Mouse (Mus musculus) right cerebral cortex, postnatal 25 days (tissue): ENCODE measurements around the gene Cdc37l1.

Experiments used
- DNase-seq: peaks from one replicate; pipeline ENCODE4 v3.0.0; 2022

Cdc37l1 gene

DNA sequence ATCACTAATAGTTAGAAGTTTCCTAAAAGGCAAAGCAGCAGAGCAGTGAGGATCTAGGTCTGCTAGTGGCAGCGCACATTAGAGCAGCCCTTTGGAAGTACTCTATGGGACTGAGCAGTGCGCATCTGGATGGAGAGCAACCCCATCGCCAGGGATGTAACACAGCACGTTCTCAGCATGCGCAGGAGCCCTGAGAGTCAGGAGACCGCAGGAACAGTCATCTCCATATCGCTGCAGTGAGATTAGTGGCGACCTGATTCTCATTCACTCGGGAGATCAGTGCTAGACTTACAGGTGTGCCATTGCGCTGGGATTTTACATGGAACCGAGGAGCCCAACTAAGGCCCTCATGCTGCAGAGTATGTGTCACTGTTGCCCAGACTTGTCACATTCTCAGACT, 18.9 kb downstream of the Cdc37l1 start:
- no peak for DNase-seq

DNA sequence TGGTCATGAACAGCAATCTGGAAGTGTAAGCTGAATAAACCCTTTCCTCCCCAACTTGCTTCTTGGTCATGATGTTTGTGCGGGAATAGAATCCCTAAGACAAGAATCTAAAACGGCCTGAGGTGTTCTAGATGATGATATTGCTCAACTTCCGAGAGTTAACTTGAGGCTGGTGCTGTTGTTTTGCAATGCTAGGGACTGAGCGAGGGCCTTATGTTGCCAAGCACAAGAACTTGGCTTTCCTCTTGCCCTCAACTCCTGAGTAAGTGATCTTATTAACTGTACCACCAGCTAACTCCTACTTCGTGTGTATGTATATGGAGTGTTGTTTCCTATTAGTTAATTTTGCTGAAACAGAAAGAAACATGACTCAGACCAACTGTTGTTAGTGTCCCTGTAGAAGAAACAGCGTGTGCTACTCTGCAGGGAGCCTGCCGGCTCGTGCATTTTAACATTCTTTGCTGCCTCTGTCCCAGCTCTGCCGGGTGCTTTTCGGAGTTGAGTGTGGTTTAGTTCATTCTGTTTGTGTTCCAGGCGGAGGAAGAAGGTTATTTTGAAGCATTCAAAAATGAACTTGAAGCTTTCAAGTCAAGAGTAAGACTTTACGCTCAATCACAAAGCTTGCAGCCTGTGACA, 21.3 kb downstream of the Cdc37l1 start:
- no peak for DNase-seq

DNA sequence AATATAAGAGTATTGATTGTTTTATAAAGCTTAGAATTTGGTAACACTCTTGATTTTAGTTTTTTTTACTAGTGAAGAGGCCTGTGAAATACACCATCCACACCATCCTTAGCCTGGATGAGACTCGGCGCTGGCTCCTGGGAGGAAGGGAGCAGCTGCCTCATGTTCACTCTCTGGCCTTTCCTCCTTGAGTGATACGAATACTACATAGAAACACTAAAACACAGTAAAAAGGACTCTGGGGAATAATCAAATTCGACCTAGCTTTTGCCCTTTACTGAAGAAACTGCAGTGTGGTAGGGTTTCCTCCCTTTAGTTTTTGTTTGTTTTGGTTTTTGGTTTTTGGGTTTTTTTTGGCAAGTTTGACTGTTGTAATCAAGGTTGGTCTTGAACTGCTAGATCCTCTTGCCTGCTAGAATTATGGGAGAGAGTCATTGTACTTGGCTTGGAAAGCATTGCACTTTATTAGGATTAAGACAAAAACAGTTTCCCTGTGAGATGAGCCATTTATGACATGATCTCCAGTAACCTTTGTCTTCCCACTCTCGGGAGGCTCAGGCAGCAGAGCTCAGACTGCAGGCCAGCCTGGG, 24.4 kb downstream of the Cdc37l1 start:
- no peak for DNase-seq

DNA sequence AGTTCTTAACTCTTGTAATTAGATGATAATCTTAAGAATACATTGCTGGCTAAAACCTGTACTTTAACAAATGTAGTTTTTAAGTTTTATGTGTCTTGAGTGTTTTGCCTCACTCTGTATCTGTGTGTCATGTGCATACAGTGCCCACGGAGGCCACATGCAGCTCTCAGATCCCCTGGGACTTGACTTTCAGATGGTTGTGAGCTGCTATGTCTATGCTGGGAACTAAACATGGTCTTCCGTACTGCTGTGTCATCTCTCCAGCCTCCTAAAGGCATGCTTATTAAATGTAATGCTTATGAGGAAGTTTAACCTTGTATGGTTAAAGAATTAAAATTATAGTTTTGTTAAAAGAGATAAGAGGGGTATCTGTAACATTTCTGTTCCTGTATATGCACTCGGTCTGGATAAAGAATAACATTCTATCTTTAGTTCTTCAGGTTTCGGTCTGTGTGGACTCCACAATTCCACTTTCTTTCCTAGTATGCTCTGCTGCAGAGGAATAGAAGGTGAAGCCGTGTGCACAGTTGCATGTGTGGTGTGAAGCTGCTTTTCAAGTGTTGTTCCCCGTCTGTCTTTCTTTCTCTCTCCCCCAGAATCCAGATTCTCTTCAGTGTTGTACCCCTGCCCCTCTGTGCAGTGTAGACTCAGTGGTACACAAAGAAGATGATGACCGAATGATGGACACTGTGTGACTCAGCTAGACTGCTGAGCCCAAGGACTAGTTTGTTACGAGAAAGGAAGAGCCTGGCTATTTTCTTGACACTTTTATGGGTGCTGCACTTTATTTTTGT, 25.5 kb downstream of the Cdc37l1 start:
- no peak for DNase-seq

DNA sequence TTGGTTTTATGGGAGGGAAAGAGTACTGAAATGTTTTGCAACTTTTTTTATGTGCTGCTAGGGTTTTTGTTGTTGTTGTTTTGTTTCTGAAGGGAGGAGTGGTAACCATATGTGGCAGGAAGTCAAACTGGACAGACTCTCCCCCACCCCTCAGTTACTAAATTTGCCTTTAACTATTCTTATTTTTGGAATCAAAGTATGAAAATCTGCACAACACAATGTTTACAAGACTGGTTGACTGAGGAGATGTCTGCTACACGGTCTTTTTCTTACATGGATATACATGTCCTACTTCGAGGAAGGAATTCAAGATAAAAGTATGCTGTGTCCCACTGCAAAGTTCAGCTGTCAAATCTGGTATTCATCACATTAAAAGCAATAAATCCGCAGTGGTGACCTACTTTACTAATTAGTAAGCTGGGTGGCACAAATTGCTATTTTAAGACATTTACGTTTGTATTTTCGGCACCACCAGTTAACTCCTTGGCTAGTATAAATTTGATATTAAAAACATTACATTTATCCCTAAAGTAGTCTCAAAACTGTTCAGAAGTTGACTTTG, 26.1 kb downstream of the Cdc37l1 start:
- DNase-seq: no peak

DNA sequence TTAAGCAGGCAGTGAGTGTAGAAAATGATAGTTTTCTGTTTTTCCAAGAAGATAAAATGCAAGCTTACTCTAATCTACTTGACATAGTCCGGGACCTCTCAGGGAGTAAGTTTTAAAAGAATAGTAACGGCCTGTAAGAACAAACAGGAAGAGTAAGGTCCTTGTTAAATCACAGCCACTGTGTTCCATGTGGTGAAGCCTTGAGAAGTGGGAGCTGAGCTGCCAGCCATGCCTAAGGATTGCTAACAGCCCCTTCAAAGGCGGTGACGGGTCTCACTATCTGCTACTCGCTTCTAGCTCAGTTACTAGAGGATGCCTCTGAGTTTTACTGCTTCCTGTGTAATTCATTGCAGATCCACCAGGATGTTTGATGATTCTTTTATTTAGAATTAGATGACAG, 26.6 kb downstream of the Cdc37l1 start:
- no peak for DNase-seq

DNA sequence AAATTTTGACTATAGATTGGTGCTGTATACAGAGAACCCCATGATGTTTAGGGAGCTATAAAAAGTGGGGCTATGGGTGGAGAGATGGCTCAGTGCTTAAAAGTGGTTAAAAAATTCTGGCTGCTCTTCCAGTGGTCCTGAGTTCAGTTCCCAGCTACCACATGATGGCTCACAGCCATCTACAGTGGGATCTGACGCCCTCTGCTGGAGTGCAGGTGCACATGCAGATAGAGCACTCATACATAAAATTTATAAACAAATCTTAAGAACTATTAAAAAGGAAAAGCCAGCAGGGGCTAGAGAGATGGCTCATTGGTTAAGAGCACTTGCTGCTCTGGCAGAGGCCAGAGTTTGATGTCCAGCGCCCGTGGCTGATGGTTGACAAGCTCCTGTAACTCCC, 29.5 kb downstream of the Cdc37l1 start:
- DNase-seq: no peak

DNA sequence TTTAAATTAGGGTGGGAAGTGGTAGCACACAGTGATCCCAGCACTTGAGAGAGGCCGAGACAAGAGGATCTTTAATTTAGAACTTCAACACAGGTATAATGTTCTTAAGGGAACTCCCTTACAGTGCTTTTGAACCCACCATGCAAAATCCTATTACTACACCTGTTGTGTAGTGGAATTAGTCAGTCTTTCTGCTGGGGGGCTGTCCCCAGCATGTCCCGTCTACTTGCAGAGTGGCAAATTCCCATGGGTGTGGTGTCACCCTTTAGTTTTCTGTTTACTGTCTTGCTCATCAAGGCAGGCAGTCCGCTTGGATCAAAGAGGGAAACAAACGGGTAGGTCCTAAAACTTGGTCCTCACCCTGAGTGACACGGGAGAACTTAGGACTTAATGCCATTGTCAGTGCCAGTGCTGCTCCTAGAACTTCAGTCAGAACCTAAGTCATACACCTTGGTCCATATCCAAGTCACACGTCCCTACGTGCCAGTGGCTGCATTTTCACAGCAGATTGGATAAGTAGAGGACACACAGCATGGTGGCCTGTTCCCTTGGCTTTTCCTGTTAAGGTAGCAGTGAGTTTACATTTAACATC, 31.7 kb downstream of the Cdc37l1 start:
- no peak for DNase-seq

DNA sequence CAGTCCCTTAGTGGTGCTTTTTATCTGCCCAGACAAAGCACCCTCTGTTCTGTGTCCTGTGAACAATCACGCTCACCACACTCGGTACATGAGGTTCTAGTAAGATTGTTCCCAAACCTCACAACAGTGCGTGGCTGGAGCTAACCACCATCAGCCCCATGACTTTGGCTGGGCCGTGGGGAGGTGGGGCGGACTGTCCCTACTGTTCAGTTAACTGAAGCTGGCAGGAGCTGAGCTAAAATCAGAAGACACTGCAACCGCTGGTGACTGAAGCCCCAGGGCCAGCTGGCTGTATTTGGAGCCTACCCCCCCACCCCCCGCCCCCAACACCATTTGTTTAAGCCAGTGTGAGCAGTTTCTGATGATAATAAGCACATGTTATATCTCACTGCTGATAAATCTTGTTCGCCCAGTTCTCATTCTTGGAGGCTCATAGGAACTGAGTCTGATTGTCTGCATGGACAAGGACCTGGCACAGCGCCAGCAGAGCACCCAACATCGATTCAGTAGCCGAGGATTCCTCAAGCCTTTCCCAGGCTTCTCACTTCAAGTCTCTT, 34.3 kb downstream of the Cdc37l1 start:
- peak; percentile 34 for DNase-seq

DNA sequence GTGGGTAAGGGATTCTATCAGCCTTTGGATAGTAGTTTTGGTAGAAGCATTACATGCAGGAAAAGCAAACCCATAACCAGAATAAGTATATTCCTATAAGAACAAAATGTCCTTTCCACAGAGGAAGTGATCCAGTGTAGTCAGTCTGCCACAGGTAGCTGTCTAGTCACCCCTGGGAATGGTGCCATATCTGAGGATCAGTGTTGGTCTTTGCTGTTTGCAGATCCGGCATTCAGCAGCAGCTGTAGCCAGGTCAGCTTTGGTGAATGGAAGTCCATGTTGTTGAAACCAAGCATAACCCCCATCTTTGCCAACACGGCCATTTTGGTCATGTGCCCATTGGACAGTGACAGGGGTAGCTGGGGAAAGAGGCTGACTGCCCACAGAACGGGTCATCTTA, 41.6 kb downstream of the Cdc37l1 start:
- DNase-seq: no peak

DNA sequence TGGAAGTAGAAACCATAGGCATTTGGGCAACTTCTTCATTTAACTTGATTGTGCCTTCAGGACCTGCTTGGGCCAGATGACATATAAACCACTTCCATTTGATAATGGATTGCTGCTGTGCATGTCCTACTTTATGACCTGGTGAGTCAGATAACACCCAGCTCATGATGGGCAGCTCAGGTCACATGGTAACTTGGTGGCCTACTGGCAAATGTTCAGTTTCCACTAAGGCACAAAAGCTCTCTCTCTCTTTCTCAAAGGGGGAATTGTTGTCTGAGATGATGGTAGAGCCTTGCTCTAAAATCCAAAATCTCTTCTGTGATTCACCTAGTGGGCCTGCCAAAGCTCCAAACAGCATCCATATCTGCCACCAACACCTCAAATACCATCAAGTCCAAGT, 42.5 kb downstream of the Cdc37l1 start:
- DNase-seq: no peak

DNA sequence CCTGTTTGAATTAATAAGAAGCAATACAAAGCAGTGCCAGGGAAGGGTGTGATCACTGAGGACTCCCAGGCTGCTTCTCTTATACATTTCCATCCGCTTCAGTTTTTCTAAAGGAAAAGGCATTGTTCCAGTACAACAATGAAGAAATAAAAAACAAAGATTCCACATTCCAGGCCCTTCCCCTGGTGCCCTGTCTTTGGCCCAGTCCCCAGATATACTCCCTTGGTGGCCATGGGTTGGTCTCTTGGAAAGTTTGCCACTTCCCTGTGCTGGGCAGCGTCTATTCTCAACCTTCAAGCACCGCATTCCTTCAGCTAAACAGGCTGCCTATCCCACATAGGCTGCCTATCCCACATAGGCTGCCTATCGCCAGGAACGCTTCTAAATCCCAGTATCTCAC, 46.9 kb downstream of the Cdc37l1 start:
- DNase-seq: no peak

DNA sequence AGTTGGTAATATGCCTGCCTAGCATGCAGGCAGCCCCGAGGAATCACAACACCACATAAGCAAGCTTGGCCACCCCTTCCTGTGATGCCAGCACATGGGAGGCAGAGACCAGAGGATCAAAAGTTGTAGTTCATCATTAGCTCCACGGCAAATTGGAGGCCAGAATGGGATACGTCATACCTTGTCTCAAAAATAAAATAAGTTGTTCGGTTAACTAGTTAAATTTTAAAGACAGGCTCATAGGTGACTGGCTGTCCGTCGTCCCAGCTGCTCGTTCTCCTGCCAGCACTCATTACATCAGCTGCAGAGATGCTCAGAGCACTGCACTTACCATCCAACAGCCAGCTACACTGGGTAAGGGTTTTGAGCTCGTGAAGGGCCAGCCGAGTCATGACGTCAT, 47.4 kb downstream of the Cdc37l1 start:
- DNase-seq: no peak

DNA sequence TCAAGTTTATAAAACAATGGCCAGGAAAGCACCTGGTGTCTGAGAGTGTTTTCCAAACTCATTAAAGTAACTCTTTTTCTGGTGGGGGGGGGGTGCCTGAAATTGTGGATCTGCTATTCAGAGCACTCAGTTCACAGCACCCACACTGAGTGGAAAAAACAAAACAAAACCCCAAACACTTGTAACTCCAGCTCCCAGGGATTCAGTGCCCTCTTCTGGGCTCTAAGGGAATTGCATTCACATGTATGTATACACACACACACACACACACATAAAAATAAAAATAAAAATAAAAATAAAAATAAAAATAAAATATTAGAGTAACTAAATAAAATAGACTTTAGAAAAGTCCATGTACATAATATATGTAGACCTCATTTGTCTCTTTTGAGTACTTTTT, 49.2 kb downstream of the Cdc37l1 start:
- no peak for DNase-seq

DNA sequence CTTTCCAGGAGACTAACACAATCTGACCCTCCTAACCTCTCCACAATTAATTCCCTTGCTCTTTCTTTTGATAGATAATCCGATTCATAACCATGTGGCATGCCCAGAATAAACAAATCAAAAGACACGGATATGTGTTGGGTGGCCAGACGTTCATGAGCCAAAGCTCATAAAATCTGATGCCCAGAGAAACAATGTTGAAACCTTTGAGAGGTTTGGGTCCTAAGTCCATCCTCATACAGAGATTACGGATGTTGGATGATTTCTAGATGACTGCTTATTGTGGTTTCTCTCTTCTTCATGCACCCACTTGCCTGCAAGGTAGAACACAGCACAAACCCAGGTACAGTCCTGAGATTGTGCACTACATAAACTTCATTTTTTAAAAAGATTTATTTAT, 50.1 kb downstream of the Cdc37l1 start:
- no peak for DNase-seq

DNA sequence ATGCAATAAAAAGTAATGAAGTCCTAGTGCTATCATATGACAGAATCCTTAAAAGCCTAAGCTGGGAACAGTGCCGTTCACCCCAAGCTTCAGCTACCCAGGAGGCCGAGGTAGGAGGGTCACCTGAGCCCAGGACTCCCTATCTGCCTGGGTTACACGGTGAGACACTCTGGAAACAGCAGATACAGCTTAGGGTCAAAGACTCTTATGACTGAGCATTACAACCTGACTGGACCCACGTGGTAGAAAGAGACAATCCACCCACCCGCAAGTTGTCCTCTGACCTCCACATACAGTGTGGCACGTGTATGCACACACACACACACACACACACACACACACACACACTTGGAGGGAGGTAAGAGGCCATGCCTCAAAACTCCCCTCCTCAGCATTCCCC, 52.0 kb downstream of the Cdc37l1 start:
- DNase-seq: no peak

DNA sequence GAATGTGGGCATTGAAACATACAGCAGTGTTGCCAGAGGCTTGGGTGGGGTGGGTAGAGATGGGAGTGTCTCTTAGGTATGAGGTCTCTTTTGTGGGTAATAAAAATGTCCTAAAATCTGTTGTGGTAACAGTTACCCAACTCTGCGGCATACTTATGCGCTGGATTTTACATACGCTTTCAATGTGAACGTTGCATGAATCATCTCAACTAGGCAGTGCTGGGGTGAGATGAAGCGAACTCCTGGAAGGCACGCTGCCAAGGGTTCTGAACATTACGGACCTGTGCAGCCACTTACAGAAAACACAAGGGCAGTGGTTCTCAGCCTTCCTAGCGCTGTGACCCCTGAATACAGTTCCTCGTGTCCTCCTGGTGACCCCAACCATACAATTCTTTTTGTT, 52.5 kb downstream of the Cdc37l1 start:
- DNase-seq: no peak

DNA sequence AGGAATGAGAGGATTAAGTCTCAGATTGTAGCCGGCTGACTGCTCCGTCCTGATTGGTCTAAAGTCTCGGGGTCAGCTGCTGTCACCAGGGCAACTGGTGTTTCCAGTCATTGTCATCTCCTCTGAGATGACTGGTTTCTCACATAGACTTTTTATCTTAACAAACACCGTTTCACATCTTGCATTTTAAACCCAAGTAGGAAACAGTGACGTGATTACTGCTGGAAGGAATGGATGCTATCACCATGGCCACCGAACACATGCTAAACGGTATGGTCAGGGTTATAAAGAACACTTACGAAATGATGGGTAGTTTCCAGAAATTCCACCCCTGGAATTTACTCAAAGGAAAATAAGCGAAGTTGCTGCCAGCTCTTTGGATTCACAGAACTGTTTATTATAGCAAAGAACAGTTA, 54.2 kb downstream of the Cdc37l1 start:
- DNase-seq: no peak

DNA sequence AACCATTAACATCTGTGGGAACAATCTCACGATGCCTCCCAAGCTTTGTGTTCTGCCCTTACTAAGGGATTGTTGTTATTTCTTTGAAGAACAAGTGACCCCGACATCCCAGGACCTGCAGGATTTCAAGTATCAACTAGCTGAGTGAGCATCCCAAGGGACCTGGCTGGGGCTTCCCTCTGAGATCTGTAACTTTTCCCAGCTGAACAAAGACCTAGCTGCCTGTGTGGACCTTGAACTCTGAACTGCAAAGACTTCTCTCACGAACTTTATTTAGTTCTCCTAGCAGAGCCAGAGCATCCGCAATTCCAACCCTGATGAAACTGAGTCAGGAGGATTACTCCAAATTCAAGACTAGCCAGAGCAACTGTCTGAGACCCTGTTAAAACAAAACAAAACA, 55.2 kb downstream of the Cdc37l1 start:
- no peak for DNase-seq

DNA sequence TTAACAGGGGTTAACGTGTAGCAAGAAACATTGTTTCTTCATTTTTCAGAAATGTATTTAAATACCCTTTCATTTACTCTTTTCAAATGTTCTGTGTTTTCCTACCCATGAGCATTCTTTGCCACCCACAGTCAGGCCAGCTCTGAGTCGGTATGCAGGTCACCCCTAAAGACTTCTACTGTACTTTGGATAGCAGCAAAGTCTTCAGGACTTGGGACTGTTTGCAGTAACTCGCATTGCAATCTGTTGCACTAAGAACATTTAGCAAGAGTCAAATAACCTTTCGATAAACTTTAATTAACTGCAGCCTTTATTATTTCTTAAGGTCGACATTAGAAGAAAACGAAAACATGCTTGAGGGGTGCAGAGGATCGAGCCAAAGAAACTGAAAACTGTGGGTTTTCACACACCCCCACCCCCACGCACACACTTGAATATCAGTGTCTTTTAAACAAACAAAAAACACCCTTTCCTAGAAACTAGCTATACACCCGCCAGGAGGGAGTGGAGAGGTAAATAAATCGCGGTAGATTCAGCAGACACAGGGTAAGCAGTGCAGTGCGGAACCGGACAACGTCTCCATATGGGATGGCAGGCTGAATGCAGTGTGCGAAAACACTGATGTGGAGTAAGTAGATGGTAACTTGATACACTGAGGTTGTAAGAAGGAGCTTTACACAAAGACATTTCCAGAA, 56.0 kb downstream of the Cdc37l1 start:
- DNase-seq: no peak

DNA sequence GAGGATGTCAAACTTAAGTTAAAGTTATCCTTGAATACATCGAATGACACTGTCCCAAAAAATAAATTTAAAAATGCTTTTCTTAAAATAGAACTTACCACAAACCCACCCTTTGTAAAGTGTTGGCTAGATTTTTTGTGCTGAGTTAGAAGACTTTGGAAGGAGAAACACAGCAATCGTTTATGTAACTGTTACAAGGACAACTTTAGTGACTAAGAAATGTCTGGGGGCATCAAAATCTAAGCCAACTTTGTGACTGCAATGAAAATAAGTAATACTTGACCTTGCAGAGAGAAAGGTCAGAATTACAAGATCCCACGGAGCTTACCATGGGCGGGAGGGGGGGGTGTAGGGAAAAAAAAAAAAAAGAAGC, 56.8 kb downstream of the Cdc37l1 start:
- DNase-seq: no peak

DNA sequence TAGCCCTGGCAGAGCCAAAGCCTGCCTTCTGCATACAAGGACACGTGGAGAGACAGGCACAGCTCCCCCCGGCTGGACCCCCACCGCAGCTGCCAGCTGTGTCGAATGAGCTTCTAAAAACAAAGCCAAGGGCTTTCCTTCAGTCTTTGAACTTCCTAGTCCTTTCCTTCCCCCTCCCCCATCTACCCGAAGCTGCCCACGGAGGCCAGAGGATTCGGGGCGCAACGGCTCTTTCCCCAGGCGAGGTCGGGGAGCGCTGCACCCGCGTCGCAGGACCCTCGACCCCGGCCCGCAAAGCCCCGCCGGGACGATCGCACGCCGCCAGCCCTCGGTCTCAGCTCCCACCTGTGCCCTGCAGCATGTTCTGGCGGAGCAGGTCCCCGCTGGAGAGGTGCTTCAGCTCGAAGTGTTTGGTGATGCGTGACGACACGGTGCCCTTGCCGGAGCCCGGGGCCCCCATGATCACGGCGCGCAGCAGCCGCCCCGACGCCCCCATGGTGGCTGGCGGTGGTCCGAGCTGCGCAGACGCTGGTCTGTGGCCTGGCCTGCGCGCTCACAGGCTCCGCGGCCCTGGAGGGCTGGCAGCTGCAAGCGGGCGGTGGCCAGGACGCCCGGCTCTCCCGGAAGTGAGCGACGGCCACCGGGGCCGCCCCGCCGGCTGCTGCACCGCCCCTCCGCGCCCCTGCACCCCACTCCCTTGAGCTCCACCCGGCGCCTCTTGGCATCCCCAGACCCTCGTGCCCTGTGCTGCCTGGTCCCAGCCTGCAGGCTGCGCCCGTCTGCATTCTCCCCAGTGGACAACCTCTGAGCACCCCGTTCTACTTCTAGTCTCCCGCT, 57.4 kb downstream of the Cdc37l1 start, which contains the start of gene Ak3:
TSS of gene Ak3 (minus strand) at position 628 of the 837 bp plus-strand sequence.
- peak; percentile 76 for DNase-seq
